Mouse (Mus musculus): Measurements from ENCODE around the gene Ski. TPM values are rescaled to one million over a fixed set of nuclear protein-coding genes. Genes with fewer than 3 reads are reported as not detected.
A peak's percentile ranks its signal among the peaks of the same experiment; 100 is the strongest.

Ski gene
- total and polyA plus RNA-seq, 2 experiments from 2014 or later, result 9.3 to 53.2 TPM

DNA sequence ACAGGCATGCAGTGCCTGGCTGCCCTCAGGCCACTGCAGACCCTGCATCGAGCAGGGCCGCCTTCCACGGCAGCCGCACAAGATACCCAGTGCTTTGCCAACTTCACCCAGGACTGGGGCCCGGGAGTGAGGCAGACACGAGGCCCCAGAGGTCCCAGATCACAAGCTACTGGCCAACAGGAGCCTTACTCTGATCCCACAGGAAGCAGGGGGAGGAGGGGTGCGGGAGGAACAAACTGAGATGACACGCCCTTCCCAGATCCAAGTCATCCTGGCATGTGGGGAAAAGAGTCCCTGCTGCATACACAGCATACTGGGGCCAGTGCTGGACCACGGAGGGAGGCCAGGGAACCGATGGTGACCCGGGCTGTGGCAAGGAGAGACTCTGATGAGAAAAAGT lies 67.4 kb downstream of the Ski start:
- no peaks in the 10 kb centered on the region for H3K9me3 ChIP-seq (replicated peaks; ENCODE audit: control insufficient read depth, low read length)
- H3K4me3 ChIP-seq (ENCODE audit: low read depth, low read length), result no peak overlapping the region
- H3K9ac ChIP-seq (replicated peaks; ENCODE audit: low read depth, low read length), result no peak overlapping the region
- H3K36me3 ChIP-seq (replicated peaks; ENCODE audit: control insufficient read depth, insufficient read depth, low read length), result peaks cover 46% of the 10 kb centered on the region
- WGBS, result 58% methylated on average over 11 of the region's 11 CpGs
- H3K4me2 ChIP-seq (ENCODE audit: low read depth, low read length), result no peak overlapping the region
- ATAC-seq (ENCODE audit: insufficient read depth, low read depth), result no peak
- TF ChIP-seq CTCF (IDR thresholded peaks at IDR 0.05; ENCODE audit: low read depth), result no peak
- TF ChIP-seq EP300 (IDR thresholded peaks at IDR 0.05; ENCODE audit: low read depth), result no peak
- DNase-seq (ENCODE audit: low spot score), result no peak
- peaks cover 20% of the 10 kb centered on the region for H3K4me1 ChIP-seq (ENCODE audit: control insufficient read depth, insufficient read depth)
- H3K27ac ChIP-seq (ENCODE audit: low read depth), result no peak overlapping the region
- H3K27me3 ChIP-seq (ENCODE audit: control insufficient read depth, insufficient read depth, low read length), result no peaks in the 10 kb centered on the region

DNA sequence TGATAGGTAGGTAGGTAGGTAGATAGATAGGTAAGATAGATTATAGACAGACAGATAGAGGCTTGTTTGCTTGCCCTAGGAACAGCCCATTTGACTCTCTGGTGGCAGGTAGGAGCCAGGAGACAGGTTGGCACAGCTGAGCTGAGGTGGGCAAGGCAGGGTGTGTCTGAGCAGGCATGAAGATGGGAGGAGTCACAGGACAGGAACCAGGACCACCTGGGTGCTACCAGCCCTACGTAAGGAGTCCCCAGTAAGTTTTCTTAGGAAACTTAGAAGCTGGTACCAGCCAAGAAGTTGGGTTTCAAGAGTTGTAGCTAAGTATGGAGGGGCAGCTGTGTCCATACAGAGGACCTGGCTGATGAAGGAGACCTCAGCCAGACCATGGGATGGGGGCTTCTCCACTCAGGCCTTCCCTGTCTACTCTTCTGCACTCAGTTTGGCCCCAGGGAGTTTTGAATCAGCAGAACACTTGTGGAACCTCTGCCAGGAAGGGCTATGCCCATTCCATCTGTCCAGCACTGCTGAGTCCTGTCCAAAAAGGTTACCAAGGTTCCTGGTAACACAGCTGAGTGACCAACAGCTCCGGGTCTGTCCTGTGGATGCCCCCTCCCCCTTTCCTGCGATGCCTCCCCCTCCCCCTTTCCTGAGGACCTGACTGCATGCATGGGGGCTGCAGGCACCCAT lies 68.9 kb downstream of the Ski start:
- Histone ChIP-seq H3K36me3 (replicated peaks; ENCODE audit: control insufficient read depth, insufficient read depth, low read length) (peaks cover 32% of the 10 kb centered on the region), H3K27ac (ENCODE audit: low read depth) (no peak overlapping the region), H3K4me1 (ENCODE audit: control insufficient read depth, insufficient read depth) (peaks cover 22% of the 10 kb centered on the region), H3K4me3 (ENCODE audit: low read depth, low read length) (no peak overlapping the region), H3K27me3 (ENCODE audit: control insufficient read depth, insufficient read depth, low read length) (no peaks in the 10 kb centered on the region), H3K9ac (replicated peaks; ENCODE audit: low read depth, low read length) (no peak overlapping the region), H3K4me2 (ENCODE audit: low read depth, low read length) (no peak overlapping the region), H3K9me3 (replicated peaks; ENCODE audit: control insufficient read depth, low read length) (no peaks in the 10 kb centered on the region)
- TF ChIP-seq CTCF (IDR thresholded peaks at IDR 0.05; ENCODE audit: low read depth) (no peak), EP300 (IDR thresholded peaks at IDR 0.05; ENCODE audit: low read depth) (no peak)
- DNase-seq (ENCODE audit: low spot score) (no peak), ATAC-seq (ENCODE audit: insufficient read depth, low read depth) (no peak)
- WGBS, result 65% methylated on average over 3 of the region's 3 CpGs

DNA sequence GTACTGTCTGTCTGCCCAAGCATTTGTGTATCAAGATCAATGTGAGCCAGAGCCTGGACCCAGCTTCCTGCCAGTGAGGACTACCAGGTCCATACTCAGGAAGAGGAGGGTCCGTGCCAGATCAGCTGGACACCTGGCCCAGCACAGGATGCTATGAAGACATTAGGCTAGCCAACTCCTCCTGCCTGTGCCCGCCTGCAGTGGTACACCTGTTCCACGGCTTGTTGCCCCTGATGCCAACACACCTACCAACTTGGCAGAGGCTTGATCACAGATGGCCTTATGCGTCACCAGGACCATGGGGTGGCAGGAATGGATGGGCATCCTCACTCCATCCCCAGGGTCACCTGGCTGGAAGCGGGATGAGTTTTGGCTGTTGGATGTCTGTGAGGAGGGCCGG lies 69.9 kb downstream of the Ski start:
- Histone ChIP-seq H3K4me1 (ENCODE audit: control insufficient read depth, insufficient read depth) (peaks cover 22% of the 10 kb centered on the region), H3K4me2 (ENCODE audit: low read depth, low read length) (no peak overlapping the region), H3K9ac (replicated peaks; ENCODE audit: low read depth, low read length) (no peak overlapping the region), H3K27me3 (ENCODE audit: control insufficient read depth, insufficient read depth, low read length) (no peaks in the 10 kb centered on the region), H3K4me3 (ENCODE audit: low read depth, low read length) (no peak overlapping the region), H3K36me3 (replicated peaks; ENCODE audit: control insufficient read depth, insufficient read depth, low read length) (peaks cover 21% of the 10 kb centered on the region), H3K9me3 (replicated peaks; ENCODE audit: control insufficient read depth, low read length) (no peaks in the 10 kb centered on the region), H3K27ac (ENCODE audit: low read depth) (peak overlapping the region; percentile 79; the same call in 1 of the 2 replicates)
- 89% methylated on average over 6 of the region's 6 CpGs for WGBS
- no peak for ATAC-seq (ENCODE audit: insufficient read depth, low read depth)
- TF ChIP-seq CTCF (IDR thresholded peaks at IDR 0.05; ENCODE audit: low read depth), result no peak
- TF ChIP-seq EP300 (IDR thresholded peaks at IDR 0.05; ENCODE audit: low read depth), result no peak
- no peak for DNase-seq (ENCODE audit: low spot score)

DNA sequence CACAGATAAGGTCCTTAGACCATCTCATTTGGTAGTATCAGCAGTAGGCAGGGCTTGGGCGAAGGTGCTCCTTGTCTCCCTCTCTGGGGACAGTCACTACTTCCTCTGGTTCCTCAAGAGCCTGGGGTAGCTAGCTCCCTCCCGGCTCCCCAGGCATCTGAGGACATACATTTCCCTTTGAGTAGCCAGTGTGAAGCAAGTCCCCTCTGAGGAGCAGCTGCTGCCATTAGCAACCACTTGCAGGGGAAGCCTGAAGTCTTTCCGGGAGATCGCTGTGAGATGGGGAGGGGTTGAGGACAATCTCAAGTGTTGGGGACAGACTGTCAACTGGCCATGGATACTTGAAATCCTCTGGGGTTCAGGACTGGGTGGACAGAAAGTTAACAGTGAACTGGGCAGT lies 70.5 kb downstream of the Ski start:
- peaks cover 15% of the 10 kb centered on the region for H3K36me3 ChIP-seq (replicated peaks; ENCODE audit: control insufficient read depth, insufficient read depth, low read length)
- H3K9ac ChIP-seq (replicated peaks; ENCODE audit: low read depth, low read length), result no peak overlapping the region
- peak overlapping the region; percentile 74; the same call in 1 of the 2 replicates for H3K4me2 ChIP-seq (ENCODE audit: low read depth, low read length)
- WGBS, result 30% methylated on average over 4 of the region's 4 CpGs
- peaks cover 22% of the 10 kb centered on the region for H3K4me1 ChIP-seq (ENCODE audit: control insufficient read depth, insufficient read depth)
- TF ChIP-seq EP300 (IDR thresholded peaks at IDR 0.05; ENCODE audit: low read depth), result no peak
- TF ChIP-seq CTCF (IDR thresholded peaks at IDR 0.05; ENCODE audit: low read depth), result no peak
- no peak for DNase-seq (ENCODE audit: low spot score)
- no peaks in the 10 kb centered on the region for H3K9me3 ChIP-seq (replicated peaks; ENCODE audit: control insufficient read depth, low read length)
- no peaks in the 10 kb centered on the region for H3K27me3 ChIP-seq (ENCODE audit: control insufficient read depth, insufficient read depth, low read length)
- no peak for ATAC-seq (ENCODE audit: insufficient read depth, low read depth)
- H3K4me3 ChIP-seq (ENCODE audit: low read depth, low read length), result no peak overlapping the region
- peak overlapping the region; percentile 79 for H3K27ac ChIP-seq (ENCODE audit: low read depth)

DNA sequence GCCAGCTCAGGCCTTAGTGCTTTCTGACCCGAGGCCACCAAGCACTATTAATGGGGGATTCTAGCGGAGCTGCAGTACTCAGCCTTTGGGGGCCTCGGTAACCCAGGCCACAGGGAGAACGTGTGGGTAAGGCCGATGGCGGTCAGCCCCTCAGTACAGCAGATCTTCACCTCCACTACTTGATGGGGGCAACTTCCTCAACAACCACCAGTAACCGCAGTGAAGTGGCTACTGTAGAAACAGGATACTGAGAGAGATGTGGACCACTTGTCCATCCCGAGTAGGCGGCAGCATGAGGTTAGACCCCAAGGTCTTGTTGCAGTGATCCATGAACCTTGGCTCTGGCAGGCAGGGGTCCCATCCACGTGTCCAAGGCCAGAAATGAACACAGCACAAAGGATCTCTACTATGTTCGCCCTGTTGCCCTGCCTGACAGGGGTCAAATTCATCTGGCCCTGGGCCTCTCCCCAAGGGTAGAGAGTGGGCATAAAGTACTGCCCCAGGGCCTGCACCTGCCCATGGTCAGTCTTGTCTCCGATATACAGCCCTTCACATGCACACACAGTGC lies 71.1 kb downstream of the Ski start:
- peak overlapping the region; percentile 61 for H3K9ac ChIP-seq (replicated peaks; ENCODE audit: low read depth, low read length)
- DNase-seq (ENCODE audit: low spot score) (no peak), ATAC-seq (ENCODE audit: insufficient read depth, low read depth) (no peak)
- H3K4me3 ChIP-seq (ENCODE audit: low read depth, low read length), result peak overlapping the region; percentile 46
- WGBS, result 47% methylated on average over 12 of the region's 12 CpGs
- H3K27me3 ChIP-seq (ENCODE audit: control insufficient read depth, insufficient read depth, low read length), result no peaks in the 10 kb centered on the region
- peaks cover 9% of the 10 kb centered on the region for H3K36me3 ChIP-seq (replicated peaks; ENCODE audit: control insufficient read depth, insufficient read depth, low read length)
- H3K4me2 ChIP-seq (ENCODE audit: low read depth, low read length), result peak overlapping the region; percentile 74
- H3K27ac ChIP-seq (ENCODE audit: low read depth), result peak overlapping the region; percentile 79
- TF ChIP-seq CTCF (IDR thresholded peaks at IDR 0.05; ENCODE audit: low read depth), result no peak
- TF ChIP-seq EP300 (IDR thresholded peaks at IDR 0.05; ENCODE audit: low read depth), result no peak
- no peaks in the 10 kb centered on the region for H3K9me3 ChIP-seq (replicated peaks; ENCODE audit: control insufficient read depth, low read length)
- peaks cover 22% of the 10 kb centered on the region for H3K4me1 ChIP-seq (ENCODE audit: control insufficient read depth, insufficient read depth)
